Mouse (Mus musculus) gastrocnemius, postnatal 4 days (tissue): ENCODE results near the gene Ptpdc1. TPM values are rescaled to one million over a fixed set of nuclear protein-coding genes. Genes with fewer than 3 reads are reported as not detected.

Source experiments
- DNase-seq, 2 experiments: peaks; one replicate each; pipeline ENCODE4 v3.0.0; 2021 to 2022; ENCODE audit warnings: low spot score in 2 of 2, mixed read lengths in 2 of 2
- total RNA-seq, 2 experiments: library from RNA; stranded (reverse); gene quantifications; 2 replicates each; pipeline ENCODE4 v1.2.3; 2021

Ptpdc1 gene
- total RNA-seq, 2 experiments from 2014 or later = 12.6 to 14.6 TPM

DNA sequence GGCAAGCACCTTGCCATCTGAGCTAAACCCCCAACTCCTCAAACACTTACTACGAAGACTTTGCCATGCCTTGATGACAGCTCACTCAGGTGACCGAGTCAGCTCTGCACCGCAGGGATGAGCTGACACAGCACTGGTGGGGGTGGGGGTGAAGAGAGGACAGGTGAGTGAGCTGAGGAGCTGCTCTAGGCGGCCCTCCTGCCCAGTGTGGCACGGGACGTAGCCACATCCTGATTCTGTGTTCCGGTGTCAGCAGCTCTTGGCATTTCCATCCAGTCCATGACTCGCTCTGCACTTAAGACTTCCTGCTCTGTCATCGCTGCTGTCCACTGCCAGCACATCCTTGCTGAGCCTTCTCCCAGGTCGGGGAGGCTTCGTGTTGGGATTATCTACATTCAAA is 38.1 kb downstream of the Ptpdc1 start:
- DNase-seq = no peak

DNA sequence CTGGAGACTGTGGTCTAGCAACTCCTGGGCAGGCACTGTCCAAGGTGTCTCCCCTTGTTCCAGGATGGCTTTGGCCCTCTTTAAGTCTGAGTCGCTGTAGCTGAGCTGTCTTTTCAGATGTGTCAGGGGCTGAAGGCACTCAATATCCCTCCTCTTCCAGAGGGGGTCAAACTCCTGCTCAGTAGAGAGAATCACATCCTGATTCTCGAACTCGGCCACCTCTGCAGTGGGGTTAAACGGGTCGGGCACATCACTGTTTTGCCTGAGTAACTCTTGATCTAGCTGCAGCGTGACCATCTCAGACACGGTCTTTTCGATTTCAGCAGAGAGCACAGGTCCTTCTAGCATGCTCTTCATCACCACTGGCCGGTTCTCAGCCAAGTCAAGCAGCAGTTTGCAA is 39.0 kb downstream of the Ptpdc1 start:
- DNase-seq = no peak

DNA sequence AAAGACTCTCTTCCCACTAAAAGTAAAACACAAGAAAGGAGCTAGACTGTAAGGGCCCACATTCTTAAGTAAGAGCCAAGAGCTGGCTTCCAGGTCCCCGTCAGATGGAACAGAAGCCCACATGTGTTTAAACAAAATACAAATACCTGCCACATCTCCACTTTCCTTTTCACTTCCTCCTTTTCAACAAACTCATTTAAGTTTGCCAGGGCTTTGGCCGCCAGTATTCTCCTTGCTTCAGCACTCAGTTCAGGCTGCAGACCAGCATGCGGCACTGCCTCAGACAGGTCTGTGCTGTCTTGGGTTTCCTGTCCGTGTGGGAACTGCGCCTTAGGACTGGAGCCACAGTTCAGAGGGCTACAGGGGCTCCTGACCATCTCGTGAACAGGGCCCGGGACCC is 39.7 kb downstream of the Ptpdc1 start:
- DNase-seq = no peak

DNA sequence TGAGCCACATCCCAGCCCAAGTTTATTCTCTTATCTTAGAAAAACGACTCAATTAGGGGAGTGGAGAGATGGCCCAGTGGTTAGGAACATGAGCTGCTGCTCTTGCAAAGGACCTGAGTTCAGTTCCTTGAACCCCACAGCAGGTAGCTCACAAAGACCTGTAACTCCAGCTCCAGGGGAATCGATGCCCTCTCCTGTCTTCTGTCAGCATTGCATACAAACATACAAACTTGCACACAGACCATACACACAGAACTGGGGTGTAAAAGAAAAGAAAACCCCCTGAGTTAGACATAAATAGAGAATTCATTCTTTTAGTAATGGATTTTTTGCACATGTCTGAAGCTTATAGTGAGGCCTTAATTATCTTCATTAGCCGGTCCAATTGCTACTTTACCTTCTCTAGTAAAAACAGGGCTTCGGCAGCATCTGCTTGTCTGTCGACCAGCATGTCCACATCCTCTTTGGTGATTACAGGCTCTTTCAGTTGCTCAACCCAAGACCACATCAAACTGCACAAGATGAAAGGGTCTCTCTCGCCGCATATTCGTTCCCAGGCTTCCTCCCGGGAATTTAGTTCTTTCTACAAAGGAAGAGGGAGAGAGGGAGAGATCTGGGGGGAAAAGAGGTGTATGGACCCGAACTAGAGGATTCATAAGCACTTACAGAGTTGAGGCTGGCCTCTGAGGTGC is 42.6 kb downstream of the Ptpdc1 start:
- no peak for DNase-seq

DNA sequence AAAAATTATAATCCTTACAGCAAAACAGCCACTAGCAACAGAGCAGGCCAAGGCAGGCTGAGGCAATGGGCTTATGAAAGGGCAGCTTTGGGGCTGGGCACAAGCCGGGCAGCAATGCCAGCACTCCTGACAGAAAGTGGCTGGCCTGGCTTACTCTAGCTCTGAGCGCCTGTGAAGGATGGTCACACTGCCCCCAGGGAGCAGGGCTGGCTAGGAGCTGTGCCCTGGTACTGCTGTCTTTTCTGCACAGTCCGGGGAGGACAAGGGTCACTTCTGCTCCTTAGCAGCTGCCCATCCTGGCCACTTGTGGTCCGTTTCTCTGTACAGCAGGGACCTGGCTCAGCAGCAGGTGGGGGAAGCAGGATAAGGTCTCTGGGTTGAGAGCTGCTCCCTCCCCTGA is 46.8 kb downstream of the Ptpdc1 start:
- DNase-seq = no peak

DNA sequence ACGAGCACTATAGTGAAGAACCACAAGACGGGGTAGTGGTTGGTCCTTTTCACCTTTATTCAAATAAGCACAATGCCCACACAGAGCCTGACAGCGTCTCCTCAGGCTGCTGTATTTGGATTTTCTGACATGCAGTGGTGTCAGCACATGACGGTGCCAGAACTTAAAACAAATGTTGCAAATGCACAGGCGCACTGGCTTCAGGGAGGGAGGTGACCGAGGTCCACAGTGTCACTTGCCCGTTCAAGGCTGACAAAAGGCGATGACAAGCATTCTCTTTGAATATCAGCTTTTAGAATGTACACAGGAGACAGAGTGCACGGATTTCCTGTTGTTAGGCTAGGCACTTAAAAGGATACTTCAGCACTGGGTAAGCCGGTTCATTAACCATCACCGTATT is 47.6 kb downstream of the Ptpdc1 start:
- DNase-seq = no peak

DNA sequence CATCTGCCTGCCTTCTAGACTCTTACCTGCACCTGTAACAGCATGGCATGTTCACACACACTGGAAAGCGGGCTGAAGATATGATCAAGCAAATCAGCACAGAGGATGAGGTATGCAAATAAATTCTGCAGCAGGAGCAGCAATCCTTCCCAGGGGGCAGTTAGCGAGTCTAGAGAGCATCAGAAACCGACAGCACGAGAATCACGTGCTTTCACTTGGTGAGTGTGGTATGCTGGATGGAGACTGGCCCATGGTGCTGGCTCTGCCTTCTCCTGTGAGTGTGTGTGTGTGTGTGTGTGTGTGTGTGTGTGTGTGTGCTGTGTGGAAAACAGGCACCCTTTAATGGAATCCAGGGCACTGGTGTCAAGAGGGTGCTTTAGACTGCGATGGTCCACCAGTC is 48.5 kb downstream of the Ptpdc1 start:
- no peak for DNase-seq

DNA sequence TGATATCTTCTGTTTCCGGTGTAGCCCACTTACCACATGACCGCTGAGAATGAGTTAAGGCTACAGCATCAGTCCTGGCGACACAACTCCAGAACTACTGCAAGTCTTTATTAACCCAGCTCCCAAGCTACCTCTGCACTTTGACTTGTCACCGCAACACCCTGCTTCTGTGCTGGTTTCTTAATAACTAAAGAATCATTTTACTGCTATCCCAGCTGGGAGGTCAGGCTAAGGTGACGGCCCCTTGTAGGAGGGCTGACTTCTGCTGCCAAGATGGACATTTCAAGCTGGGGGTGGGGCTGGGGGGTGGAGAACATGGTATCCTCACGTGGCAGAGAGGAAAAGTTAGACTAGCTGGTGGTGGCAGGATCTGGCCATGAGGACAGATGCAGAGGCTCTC is 50.7 kb downstream of the Ptpdc1 start:
- no peak for DNase-seq

DNA sequence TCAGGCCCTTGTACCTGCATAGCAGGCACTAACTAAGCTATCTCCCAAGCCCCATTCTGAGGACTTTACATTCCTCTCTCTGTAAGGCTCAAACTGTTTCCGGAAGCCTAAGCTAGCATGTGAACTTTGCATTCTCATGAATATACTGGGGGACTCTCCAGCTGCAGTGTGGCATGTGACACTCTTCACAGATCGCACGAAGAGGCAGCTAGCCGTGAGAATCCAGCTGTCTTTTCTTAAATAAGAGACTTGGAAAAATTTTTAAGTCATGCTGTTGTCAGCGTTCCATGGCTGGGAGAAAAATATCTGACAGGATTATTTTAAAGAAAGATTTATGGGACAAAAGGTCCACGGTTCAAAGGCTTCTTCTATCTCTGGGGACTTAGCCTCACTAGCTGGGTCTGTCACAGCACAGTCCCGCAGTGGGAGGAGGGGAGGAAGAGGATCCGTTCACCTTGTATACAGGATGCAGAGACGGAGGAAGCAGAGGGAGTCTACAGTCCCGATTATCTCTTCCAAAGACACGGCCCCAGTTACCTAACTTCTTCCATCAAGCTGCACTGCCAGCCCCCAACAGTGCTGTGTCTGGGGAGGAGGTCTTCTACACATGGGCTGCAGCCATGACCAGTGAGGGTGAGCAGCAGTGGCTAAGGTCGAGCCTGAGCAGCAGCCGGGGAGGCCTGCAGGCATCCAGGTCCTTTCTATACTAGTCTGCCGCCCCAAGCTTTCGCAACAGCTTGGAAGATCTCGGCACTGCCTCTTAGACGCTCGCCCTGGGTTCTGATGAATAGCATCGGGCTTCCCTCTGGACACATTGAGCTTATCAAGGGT is 51.7 kb downstream of the Ptpdc1 start:
- no peak for DNase-seq

DNA sequence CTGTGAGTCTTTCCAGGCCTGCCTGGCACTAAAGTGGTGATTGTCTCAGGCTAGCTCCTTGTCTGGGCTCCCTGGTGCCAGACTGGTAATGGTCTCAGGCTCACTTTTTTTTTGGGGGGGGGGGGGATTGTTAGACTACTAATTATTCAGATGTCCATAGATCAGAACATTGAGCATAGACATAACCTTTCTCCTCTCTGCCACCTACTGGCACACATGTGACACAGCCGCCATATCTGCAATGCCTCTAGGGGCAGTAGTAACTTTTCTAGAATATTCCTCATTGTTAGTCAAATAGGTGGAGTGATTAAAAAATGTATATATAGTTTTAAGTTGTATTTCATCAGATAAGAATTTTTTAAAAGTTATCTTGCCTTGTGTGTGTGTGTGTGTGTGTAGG is 53.3 kb downstream of the Ptpdc1 start:
- peak in 1 of 2 experiments; percentile 50 for DNase-seq

DNA sequence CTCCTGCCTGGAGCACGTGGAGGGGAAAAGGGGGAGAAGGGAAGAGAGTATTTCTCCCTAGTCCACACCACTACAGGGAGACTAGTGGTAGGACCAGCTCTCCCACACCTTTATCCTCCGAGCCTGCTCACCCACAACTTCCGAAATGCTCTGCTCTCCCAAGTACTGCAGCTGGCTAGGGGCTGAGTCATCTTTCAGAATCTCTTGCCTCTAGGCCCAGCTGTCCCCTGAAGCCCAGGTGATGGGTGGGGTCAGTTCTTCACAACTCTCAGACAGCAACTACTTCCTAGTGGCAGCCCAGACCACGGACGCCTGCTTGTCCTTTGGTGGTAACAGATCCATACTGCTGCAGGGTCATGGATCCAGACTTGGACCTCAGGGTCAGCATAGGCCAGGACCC is 54.2 kb downstream of the Ptpdc1 start:
- DNase-seq = no peak

DNA sequence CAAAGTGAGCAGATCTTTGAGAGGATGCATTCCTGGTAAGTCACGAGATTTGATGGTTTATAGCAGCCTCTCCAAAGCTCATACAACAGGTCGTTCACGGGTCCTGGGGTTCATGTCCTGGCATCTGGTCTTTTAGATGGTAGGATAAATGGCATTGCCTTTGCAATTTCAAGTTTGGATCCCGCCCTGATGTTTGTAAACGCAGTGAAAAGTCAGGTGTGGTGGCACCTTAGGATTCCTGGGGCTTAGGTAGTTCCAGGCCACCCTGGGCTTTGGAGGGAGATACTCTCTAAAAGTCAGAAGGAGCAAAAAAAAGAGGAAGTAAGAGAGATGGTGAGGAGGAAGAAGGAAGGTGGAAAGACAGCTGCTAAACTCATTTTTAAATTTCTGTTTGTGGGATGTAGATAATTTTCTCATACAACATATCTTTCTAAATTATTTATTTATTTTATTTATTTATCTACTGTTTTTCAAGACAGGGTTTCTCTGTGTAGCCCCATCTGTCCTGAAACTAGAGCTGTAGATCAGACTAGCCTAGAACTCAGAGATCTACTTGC is 55.8 kb downstream of the Ptpdc1 start:
- no peak for DNase-seq

DNA sequence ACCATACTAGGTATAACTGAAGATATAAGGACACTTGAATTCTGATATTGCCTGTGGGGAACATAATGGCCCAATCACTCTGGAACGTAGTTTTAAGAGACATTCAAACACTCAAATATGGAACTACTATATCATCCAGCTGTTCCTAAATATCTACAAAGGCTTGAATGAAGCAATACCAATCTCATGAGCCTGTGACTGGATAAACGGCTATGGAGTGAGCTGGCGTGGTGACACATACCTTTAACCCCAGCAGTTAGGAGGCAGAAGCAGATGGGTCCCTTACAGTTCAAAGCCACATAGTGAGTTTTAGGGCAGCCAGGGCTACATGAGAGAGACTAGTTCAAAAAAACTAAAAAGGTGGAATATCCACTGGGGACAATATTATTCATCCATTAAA is 57.8 kb downstream of the Ptpdc1 start:
- no peak for DNase-seq

DNA sequence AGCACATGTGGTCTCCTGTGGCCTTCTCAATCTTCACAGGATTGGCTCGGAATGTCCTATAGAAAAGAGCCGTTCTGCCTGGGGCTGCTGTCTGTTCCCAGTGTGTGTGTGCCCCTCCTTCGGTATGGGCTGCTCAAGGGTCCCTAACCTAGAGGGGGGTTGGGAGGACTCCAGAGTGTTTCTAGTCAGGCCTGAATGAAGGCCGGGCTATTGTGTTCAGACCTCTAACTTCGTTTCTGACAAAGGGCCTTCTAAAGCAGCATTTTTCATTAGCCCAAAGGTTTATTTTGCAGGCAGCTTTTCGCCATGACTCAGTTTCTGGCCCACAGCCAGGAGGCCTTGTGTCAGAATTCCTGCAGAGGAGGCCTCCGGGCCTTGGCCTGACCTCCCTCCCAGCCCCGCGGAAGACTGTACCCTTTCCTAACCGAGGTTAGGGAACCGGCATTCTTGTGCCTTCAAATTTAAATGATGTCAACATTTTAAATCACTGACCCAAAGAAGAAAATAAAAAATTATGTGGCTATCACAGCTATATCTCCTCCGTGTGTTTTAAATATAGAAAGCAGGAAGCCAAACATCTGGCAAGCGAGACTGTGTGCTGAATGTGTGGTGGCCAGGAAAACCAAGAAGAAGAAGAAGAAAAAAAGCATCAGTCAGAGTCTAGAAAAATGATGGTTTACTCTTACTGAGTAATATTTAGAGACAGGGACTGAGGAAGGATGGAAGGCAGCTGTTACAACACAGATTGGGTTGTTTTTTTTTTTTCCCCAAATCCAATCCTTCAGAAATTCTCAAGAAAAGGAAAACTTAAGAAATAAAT is 59.1 kb downstream of the Ptpdc1 start:
- DNase-seq = peak; percentile 90 to 95

DNA sequence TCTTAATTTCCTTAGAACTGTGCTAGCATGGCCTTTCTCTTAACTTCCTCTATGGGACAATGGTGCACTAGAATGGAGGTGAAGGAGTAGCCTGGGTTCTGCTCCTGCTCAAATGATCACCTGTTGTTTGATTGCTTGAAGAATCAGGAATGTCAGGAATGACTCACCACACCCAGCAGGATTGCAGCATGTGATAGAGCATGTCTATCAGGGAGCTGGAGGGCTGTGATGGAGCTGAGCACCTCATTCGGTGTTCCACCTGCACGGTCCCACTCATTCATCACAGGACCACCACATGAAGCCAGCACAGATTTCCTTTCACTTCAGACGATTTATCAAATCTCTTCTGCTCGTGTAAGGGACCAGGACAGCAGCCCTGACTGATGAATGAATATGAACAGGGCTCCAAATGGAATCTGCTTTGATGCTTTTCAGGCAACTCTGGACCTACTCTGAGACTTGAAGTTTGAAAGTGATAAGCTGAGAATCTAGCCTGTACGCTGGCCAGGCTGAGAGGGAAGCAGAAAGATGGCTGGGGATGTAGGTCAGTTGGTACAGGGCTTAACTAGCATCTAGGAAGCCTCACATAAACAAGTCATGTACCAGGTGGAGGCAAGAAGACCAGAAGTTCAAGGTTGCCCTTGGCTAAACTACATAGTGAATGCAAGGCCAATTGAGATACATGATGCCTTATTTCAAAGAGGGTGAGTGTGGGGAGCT is 60.4 kb downstream of the Ptpdc1 start:
- no peak for DNase-seq

DNA sequence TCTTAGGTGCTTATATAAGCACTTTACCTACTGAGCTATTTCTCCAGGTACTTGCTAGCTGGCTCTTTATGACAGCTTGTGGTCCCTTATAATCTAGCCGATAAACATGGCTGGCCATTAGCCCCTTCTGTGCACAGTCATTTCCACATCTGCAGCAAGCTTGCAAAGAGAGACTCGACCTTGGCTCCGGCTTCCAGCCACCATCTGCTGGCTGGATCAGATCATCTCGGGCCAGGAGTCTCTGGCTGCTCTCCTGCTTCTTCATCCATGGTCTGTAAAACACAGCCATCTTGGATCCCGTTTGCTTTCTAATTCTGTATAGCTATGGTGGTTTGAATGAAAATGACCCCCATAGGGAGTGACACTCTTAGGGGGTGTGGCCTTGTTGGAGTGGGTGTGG is 63.1 kb downstream of the Ptpdc1 start:
- DNase-seq = peak in 1 of 2 experiments; percentile 58

DNA sequence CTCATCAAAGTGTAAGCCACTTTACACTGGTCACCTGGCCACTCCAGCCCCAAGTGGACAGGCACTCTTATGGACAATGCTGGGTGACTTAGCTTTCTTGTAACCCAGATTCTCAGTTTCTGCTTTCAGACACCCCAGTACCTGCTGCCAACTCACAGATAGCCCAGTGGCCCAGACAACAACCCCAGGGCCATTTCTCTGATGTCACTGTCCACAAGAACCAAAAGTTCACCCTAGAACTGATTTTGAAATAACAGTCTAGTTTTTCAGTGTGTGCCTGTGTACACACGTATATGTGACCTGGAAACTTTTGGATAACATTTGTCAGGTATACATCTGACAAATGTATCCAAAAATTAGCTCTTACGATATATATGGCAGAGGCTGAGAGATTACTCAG is 64.0 kb downstream of the Ptpdc1 start:
- DNase-seq = no peak

DNA sequence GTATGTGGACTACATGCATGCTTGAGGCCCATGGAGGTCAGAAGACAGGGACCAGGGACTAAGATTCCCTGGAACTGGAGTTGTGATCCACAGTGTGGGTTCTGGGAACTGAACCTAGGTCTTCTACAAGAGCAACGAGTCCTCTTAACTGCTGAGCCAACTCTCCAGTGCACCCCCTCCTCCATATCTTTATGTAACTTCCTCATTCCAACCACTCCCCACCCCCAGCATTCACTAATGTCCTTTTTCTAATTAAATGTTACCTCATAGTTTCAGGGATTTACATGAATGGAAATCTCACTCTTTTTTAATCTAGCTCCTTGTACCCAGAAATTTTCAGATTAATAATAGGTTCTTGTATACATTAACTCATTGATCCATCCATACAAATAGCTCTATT is 69.5 kb downstream of the Ptpdc1 start:
- no peak for DNase-seq

DNA sequence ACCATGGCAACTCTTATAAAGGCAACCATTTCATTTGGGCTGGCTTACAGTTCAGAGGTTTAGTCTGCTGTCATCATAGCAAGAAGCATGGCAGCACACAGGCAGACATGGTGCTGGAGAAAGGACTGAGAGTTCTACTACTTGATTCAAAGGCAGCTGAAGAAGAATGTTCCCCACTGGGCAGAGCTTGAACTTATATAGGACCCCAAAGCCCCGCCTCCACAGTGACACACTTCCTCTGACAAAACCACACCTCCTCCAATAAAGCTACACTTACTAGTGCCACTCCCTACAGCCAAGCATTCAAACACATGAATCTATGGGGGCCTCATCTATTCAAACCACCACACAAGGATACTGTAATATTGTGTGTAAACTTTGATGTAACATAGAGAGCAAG is 70.9 kb downstream of the Ptpdc1 start:
- DNase-seq = no peak

DNA sequence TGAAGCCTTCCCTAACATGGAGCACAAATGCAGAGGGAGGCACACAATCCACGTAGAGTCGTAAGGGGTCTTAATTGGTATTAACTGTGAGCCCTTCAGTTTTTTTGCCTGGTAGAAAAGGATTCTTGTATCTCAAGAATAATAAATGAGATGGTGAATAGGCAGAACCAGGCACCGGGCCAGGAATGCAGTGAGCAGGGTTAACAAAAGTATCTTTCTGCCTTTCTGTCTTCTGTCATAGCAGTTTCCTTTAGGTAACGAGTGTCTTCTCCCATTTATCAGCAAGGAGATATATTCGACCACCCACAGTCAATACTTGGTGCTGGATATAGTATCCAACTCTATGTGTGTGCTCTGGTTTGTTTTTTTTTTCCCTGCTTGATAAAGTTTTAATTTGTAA is 72.0 kb downstream of the Ptpdc1 start:
- no peak for DNase-seq
